Mouse (Mus musculus) midbrain, postnatal 0 days (tissue): ENCODE results near the gene Lta. TPM values are rescaled to one million over a fixed set of nuclear protein-coding genes. Genes with fewer than 3 reads are reported as not detected.

Experiments used
- ATAC-seq: fragments of 200-750 bp; cut with Nextera tagmentation; 2 replicates; pipeline ENCODE4 v1.8.0; 2017; ENCODE audit warnings: moderate number of reproducible peaks, mild to moderate bottlenecking, moderate TSS enrichment, moderate library complexity; ENCODE audit not compliant: low FRiP score
- DNase-seq: peaks from one replicate; pipeline ENCODE4 v3.0.0-alpha.2; 2015; ENCODE audit warnings: low spot score
- H3K27ac ChIP-seq: fragments of 300-500 bp; sonication (generic); 2 replicates; pipeline ENCODE4 v1.5.1; 2014; ENCODE audit warnings: low read depth, mild to moderate bottlenecking, low read length, mixed read lengths
- H3K27me3 ChIP-seq: fragments of 300-500 bp; sonication (generic); 2 replicates; pipeline ENCODE4 v1.6.1; 2014; ENCODE audit warnings: low read length, control low read depth, mixed read lengths; ENCODE audit not compliant: insufficient read depth
- H3K36me3 ChIP-seq: fragments of 300-500 bp; sonication (generic); 2 replicates; pipeline ENCODE4 v1.6.1; 2014; ENCODE audit warnings: low read length, control low read depth, mixed read lengths; ENCODE audit not compliant: insufficient read depth
- H3K4me1 ChIP-seq: fragments of 300-500 bp; sonication (generic); 2 replicates; pipeline ENCODE4 v1.6.1; 2014; ENCODE audit warnings: mild to moderate bottlenecking, control low read depth, antibody characterized with exemption, low read length, mixed read lengths; ENCODE audit not compliant: insufficient read depth
- H3K4me2 ChIP-seq: fragments of 300-500 bp; sonication (generic); 2 replicates; pipeline ENCODE4 v1.6.1; 2014; ENCODE audit warnings: low read depth, mild to moderate bottlenecking, low read length, mixed read lengths; ENCODE audit not compliant: poor library complexity, severe bottlenecking
- H3K4me3 ChIP-seq: fragments of 300-500 bp; sonication (generic); 2 replicates; pipeline ENCODE4 v1.5.1; 2014; ENCODE audit warnings: low read depth, mild to moderate bottlenecking, low read length, moderate library complexity
- H3K9ac ChIP-seq: fragments of 300-500 bp; sonication (generic); replicated peaks from 2 replicates; pipeline ENCODE4 v1.6.1; 2014; ENCODE audit warnings: mild to moderate bottlenecking, low read length, moderate library complexity, mixed read lengths; ENCODE audit not compliant: poor library complexity, severe bottlenecking
- H3K9me3 ChIP-seq: fragments of 300-500 bp; sonication (generic); 2 replicates; pipeline ENCODE4 v1.6.1; 2016; ENCODE audit warnings: low read length, control low read depth
- CTCF ChIP-seq: IDR thresholded peaks from 2 replicates; pipeline ENCODE4 v1.5.1; 2016; ENCODE audit warnings: antibody characterized with exemption, mild to moderate bottlenecking
- whole genome bisulfite sequencing: fragments of 180-500 bp; shearing (Covaris S2); extraction: QIAGEN DNeasy Blood & Tissue Kit; methylation state at CpG from one replicate; pipeline ENCODE4 v1.1.7; 2014; 5-methylcytosine and 5-hydroxymethylcytosine counted together
- polyA plus RNA-seq: library from polyadenylated mRNA; unstranded; fragments of >200 nt; fragmentation: Nextera tagmentation; extraction: Ambion mirVana; gene quantifications from 2 replicates; pipeline ENCODE4 v1.2.1, GENCODE M21; 2015
- total RNA-seq: library from RNA; depleted of rRNA; stranded (reverse); fragments of >200 nt; gene quantifications from 2 replicates; pipeline ENCODE4 v1.2.3, GENCODE M21; 2014

Gene Lta
- total and polyA plus RNA-seq, 2 experiments from 2014 or later = 0.49 to 0.98 TPM

GRCm38 (mm10) chr17:35240384-35241304, 35.5 kb upstream of the Lta start:
- WGBS = 18% methylated on average over 12 of the region's 12 CpGs
- peak overlapping the region; percentile 97 for H3K9ac ChIP-seq
- ATAC-seq (0 out of 2 replicates have a peak, but pooled peaks have one; percentile 1), DNase-seq (peak; percentile 42)
- peak overlapping the region; percentile 52 for H3K4me2 ChIP-seq
- no peaks in the 10 kb centered on the region for H3K27me3 ChIP-seq
- peaks cover 20% of the 10 kb centered on the region for H3K36me3 ChIP-seq
- H3K27ac ChIP-seq = peak overlapping the region; percentile 99
- peak overlapping the region; percentile 82 for H3K4me3 ChIP-seq
- H3K9me3 ChIP-seq = no peaks in the 10 kb centered on the region
- H3K4me1 ChIP-seq = peaks cover 11% of the 10 kb centered on the region; the same call in 1 of the 2 replicates
- TF ChIP-seq CTCF = no peak

GRCm38 (mm10) chr17:35239700-35240099, 34.5 kb upstream of the Lta start:
- Histone ChIP-seq H3K4me2 (no peak overlapping the region), H3K9ac (no peak overlapping the region), H3K27me3 (no peaks in the 10 kb centered on the region), H3K27ac (no peak overlapping the region), H3K36me3 (peaks cover 12% of the 10 kb centered on the region), H3K4me3 (no peak overlapping the region), H3K4me1 (peaks cover 15% of the 10 kb centered on the region; the same call in 1 of the 2 replicates), H3K9me3 (no peaks in the 10 kb centered on the region)
- ATAC-seq (no peak), DNase-seq (no peak)
- no peak for TF ChIP-seq CTCF
- 85% methylated on average over 5 of the region's 5 CpGs for WGBS

GRCm38 (mm10) chr17:35237504-35237903, 32.4 kb upstream of the Lta start:
- peak overlapping the region; percentile 89 for H3K4me2 ChIP-seq
- H3K36me3 ChIP-seq = 0 out of 2 replicates have a peak, but pooled peaks cover 14% of the 10 kb centered on the region
- H3K4me1 ChIP-seq = peaks cover 5% of the 10 kb centered on the region; the same call in 1 of the 2 replicates
- 88% methylated on average over 12 of the region's 12 CpGs for WGBS
- H3K9ac ChIP-seq = peak overlapping the region; percentile 66; the same call in 1 of the 2 replicates
- TF ChIP-seq CTCF = no peak
- ATAC-seq (no peak), DNase-seq (no peak)
- H3K4me3 ChIP-seq = peak overlapping the region; percentile 42
- H3K27ac ChIP-seq = no peak overlapping the region
- H3K9me3 ChIP-seq = no peaks in the 10 kb centered on the region
- no peaks in the 10 kb centered on the region for H3K27me3 ChIP-seq

- H3K9ac ChIP-seq = peak overlapping the region; percentile 66
- peaks cover 5% of the 10 kb centered on the region; the same call in 1 of the 2 replicates for H3K4me1 ChIP-seq
- peak overlapping the region; percentile 89 for H3K4me2 ChIP-seq
- H3K4me3 ChIP-seq = peak overlapping the region; percentile 42
- peak overlapping the region; percentile 92 for H3K27ac ChIP-seq
- no peak for DNase-seq
- 0 out of 2 replicates have a peak, but pooled peaks cover 15% of the 10 kb centered on the region for H3K36me3 ChIP-seq
- H3K27me3 ChIP-seq = no peaks in the 10 kb centered on the region
- ATAC-seq = no peak
- no peak for TF ChIP-seq CTCF
- no peaks in the 10 kb centered on the region for H3K9me3 ChIP-seq
- 63% methylated on average over 9 of the region's 9 CpGs for WGBS
These were observed 31.8 kb upstream of the Lta start for GRCm38 (mm10) chr17:35236996-35237395.

- peak overlapping the region; percentile 66 for H3K9ac ChIP-seq
- peak; percentile 100 for TF ChIP-seq CTCF
- under 1% methylated on average over 18 of the region's 18 CpGs for WGBS
- peak overlapping the region; percentile 89 for H3K4me2 ChIP-seq
- H3K27me3 ChIP-seq = no peaks in the 10 kb centered on the region
- H3K36me3 ChIP-seq = peaks cover 15% of the 10 kb centered on the region; the same call in 1 of the 2 replicates
- DNase-seq = peak; percentile 95
- H3K4me1 ChIP-seq = peaks cover 5% of the 10 kb centered on the region; the same call in 1 of the 2 replicates
- H3K9me3 ChIP-seq = no peaks in the 10 kb centered on the region
- ATAC-seq = peak; percentile 90
- H3K27ac ChIP-seq = peak overlapping the region; percentile 92
- peak overlapping the region; percentile 42 for H3K4me3 ChIP-seq
These were observed 31.2 kb upstream of the Lta start for GRCm38 (mm10) chr17:35236390-35236746.
